8 mouse cellular contexts compared by ENCODE assay signal in genomic region chr11:72960723-72961071, GRCm38 (mm10). TPM values are rescaled to one million over a fixed set of nuclear protein-coding genes. Genes with fewer than 3 reads are reported as not detected.
DNase-seq lines count a peak whose midpoint lies in the region; ATAC-seq and TF ChIP-seq lines count a peak whose summit lies in the region.

No protein-coding gene starts in this region.

- TF ChIP-seq POLR2A in spleen, adult 2 months (IDR thresholded peaks at IDR 0.05; ENCODE audit: low read depth, low read length) = no peak

- DNase-seq in spleen, adult 2 months (ENCODE audit: low read depth in 1 of 2, low spot score in 2 of 2) = no peak
- no peak for DNase-seq in spleen, postnatal 14 days (ENCODE audit: low spot score in 2 of 2)
- no peak for DNase-seq in urinary bladder, postnatal 36 days (ENCODE audit: low spot score in 2 of 2)
- no peak for DNase-seq in gastrocnemius, adult 8-10 months (ENCODE audit: low spot score in 2 of 2)

- WGBS in spleen, adult 2 months = 7% methylated on average over 15 of the region's 15 CpGs
- WGBS in forebrain, embryonic 15.5 days = 5% methylated on average over 15 of the region's 15 CpGs
- WGBS in liver, embryonic 12.5 days (ENCODE audit: insufficient replicate concordance) = 8% methylated on average over 15 of the region's 15 CpGs
- 12% methylated on average over 15 of the region's 15 CpGs for WGBS in stomach, embryonic 15.5 days

- no peak overlapping the region for H3K9ac ChIP-seq in forebrain, embryonic 15.5 days (replicated peaks)
- H3K9ac ChIP-seq in liver, embryonic 12.5 days = no peak overlapping the region
- H3K9ac ChIP-seq in stomach, embryonic 15.5 days = no peak overlapping the region

- peak overlapping the region; percentile 72 for H3K27ac ChIP-seq in spleen, adult 2 months (ENCODE audit: insufficient read depth, low read length)
- H3K27ac ChIP-seq in forebrain, embryonic 15.5 days (replicated peaks) = no peak overlapping the region
- H3K27ac ChIP-seq in liver, embryonic 12.5 days = no peak overlapping the region
- H3K27ac ChIP-seq in stomach, embryonic 15.5 days = no peak overlapping the region

- ATAC-seq in forebrain, embryonic 15.5 days (replicated peaks) = no peak
- 0 out of 2 replicates have a peak, but pooled peaks have one; percentile 4 for ATAC-seq in liver, embryonic 12.5 days
- ATAC-seq in stomach, embryonic 15.5 days (ENCODE audit: insufficient read depth, low FRiP score, low read depth) = no peak
- no peak for ATAC-seq in inflammation-experienced regulatory T-cells, adult 6 months

- H3K27me3 ChIP-seq in spleen, adult 2 months (ENCODE audit: control insufficient read depth, insufficient read depth, low read length) = no peaks in the 10 kb centered on the region
- H3K27me3 ChIP-seq in forebrain, embryonic 15.5 days = peaks cover 36% of the 10 kb centered on the region
- H3K27me3 ChIP-seq in liver, embryonic 12.5 days (replicated peaks) = peaks cover 53% of the 10 kb centered on the region
- peaks cover 10% of the 10 kb centered on the region for H3K27me3 ChIP-seq in stomach, embryonic 15.5 days (replicated peaks)

- TF ChIP-seq CTCF in spleen, adult 2 months (IDR thresholded peaks at IDR 0.05; ENCODE audit: extremely low read depth, insufficient read depth, insufficient read length, insufficient replicate concordance) = no peak

- peaks cover 39% of the 10 kb centered on the region for H3K4me1 ChIP-seq in spleen, adult 2 months (ENCODE audit: control insufficient read depth, insufficient read depth, insufficient read length)
- H3K4me1 ChIP-seq in forebrain, embryonic 15.5 days = peaks cover 11% of the 10 kb centered on the region
- peaks cover 62% of the 10 kb centered on the region for H3K4me1 ChIP-seq in liver, embryonic 12.5 days
- H3K4me1 ChIP-seq in stomach, embryonic 15.5 days = peaks cover 43% of the 10 kb centered on the region

- H3K4me3 ChIP-seq in spleen, adult 2 months (ENCODE audit: extremely low read depth, insufficient read depth, insufficient read length) = peak overlapping the region; percentile 92
- H3K4me3 ChIP-seq in forebrain, embryonic 15.5 days = peak overlapping the region; percentile 28
- H3K4me3 ChIP-seq in liver, embryonic 12.5 days = peak overlapping the region; percentile 59
- peak overlapping the region; percentile 47 for H3K4me3 ChIP-seq in stomach, embryonic 15.5 days (replicated peaks)

- H3K36me3 ChIP-seq in spleen, adult 2 months (ENCODE audit: control insufficient read depth, insufficient read depth, low read length) = peaks cover 2% of the 10 kb centered on the region; the same call in 1 of the 2 replicates
- no peaks in the 10 kb centered on the region for H3K36me3 ChIP-seq in forebrain, embryonic 15.5 days
- no peaks in the 10 kb centered on the region for H3K36me3 ChIP-seq in liver, embryonic 12.5 days
- no peaks in the 10 kb centered on the region for H3K36me3 ChIP-seq in stomach, embryonic 15.5 days

- peak overlapping the region; percentile 40 for H3K4me2 ChIP-seq in forebrain, embryonic 15.5 days (replicated peaks)
- H3K4me2 ChIP-seq in liver, embryonic 12.5 days = peak overlapping the region; percentile 83
- H3K4me2 ChIP-seq in stomach, embryonic 15.5 days = peak overlapping the region; percentile 81

- no peaks in the 10 kb centered on the region for H3K9me3 ChIP-seq in forebrain, embryonic 15.5 days
- no peaks in the 10 kb centered on the region for H3K9me3 ChIP-seq in liver, embryonic 12.5 days (replicated peaks)
- no peaks in the 10 kb centered on the region for H3K9me3 ChIP-seq in stomach, embryonic 15.5 days

RNA-seq across cellular contexts. Expression of gene Atp2a3, which starts 0.3 kb away (rescaled TPM):
- polyA plus RNA-seq in spleen, adult 2 months (2012; rRNA removed) = 293 and 323 TPM in 2 replicates
- polyA plus RNA-seq in forebrain, embryonic 15.5 days (2015; fragmentation: Nextera tagmentation; extraction: Ambion mirVana) = 0.67 and 0.70 TPM in 2 replicates
- 17.5 and 18.9 TPM in 2 replicates for polyA plus RNA-seq in liver, embryonic 12.5 days (2016; fragmentation: Nextera tagmentation; extraction: Ambion mirVana)
- polyA plus RNA-seq in stomach, embryonic 15.5 days (2015; fragmentation: Nextera tagmentation; extraction: Ambion mirVana) = 18.9 and 20.6 TPM in 2 replicates
- 100 to 1,000 TPM in 1 of 3 experiments, 10 to 100 TPM in 2; 61.5 to 121 (median 72.5) TPM for polyA plus RNA-seq in inflammation-experienced regulatory T-cells, adult 6 months (2017; shearing (Covaris generic))
- total RNA-seq in gastrocnemius, adult 8-10 months (2022) = 1 to 10 TPM; 3.4 to 6.6 (median 4.9) TPM

RNA-seq across cellular contexts. Expression of gene P2rx1, which starts 38.2 kb away (rescaled TPM):
- 14.3 and 16.3 TPM in 2 replicates for polyA plus RNA-seq in spleen, adult 2 months (2012; rRNA removed)
- polyA plus RNA-seq in forebrain, embryonic 15.5 days (2015; fragmentation: Nextera tagmentation; extraction: Ambion mirVana) = 0.40 and 0.56 TPM in 2 replicates
- polyA plus RNA-seq in liver, embryonic 12.5 days (2016; fragmentation: Nextera tagmentation; extraction: Ambion mirVana) = 12.7 and 15.0 TPM in 2 replicates
- polyA plus RNA-seq in stomach, embryonic 15.5 days (2015; fragmentation: Nextera tagmentation; extraction: Ambion mirVana) = 33.7 and 52.1 TPM in 2 replicates
- polyA plus RNA-seq in inflammation-experienced regulatory T-cells, adult 6 months (2017; shearing (Covaris generic)) = not detected
- total RNA-seq in gastrocnemius, adult 8-10 months (2022) = under 1 TPM; 0.24 to 0.52 (median 0.34) TPM

RNA-seq across cellular contexts. Expression of gene Camkk1, which starts 58.1 kb away (rescaled TPM):
- polyA plus RNA-seq in spleen, adult 2 months (2012; rRNA removed) = 2.2 and 2.4 TPM in 2 replicates
- 19.6 TPM in 2 replicates for polyA plus RNA-seq in forebrain, embryonic 15.5 days (2015; fragmentation: Nextera tagmentation; extraction: Ambion mirVana)
- polyA plus RNA-seq in liver, embryonic 12.5 days (2016; fragmentation: Nextera tagmentation; extraction: Ambion mirVana) = 1.8 and 1.9 TPM in 2 replicates
- polyA plus RNA-seq in stomach, embryonic 15.5 days (2015; fragmentation: Nextera tagmentation; extraction: Ambion mirVana) = 10.6 and 10.9 TPM in 2 replicates
- polyA plus RNA-seq in inflammation-experienced regulatory T-cells, adult 6 months (2017; shearing (Covaris generic)) = 1 to 10 TPM in 2 of 3 experiments, under 1 TPM in 1; 0.92 to 3.2 (median 3.0) TPM
- under 1 TPM; 0.22 to 0.32 (median 0.28) TPM for total RNA-seq in gastrocnemius, adult 8-10 months (2022)

Comparison
In these comparisons a context has a peak if more than half of its experiments do, and no peak if none do; other contexts are left out.
1. H3K4me3 ChIP-seq: peak in every context shown above with its lines; median percentile 92 in spleen, adult 2 months; 59 in liver, embryonic 12.5 days; 47 in stomach, embryonic 15.5 days; 28 in forebrain, embryonic 15.5 days.
2. RNA of gene Atp2a3, which starts 0.3 kb away (polyA plus RNA-seq): 293 to 323 TPM in spleen, adult 2 months, 61.5 to 121 TPM in inflammation-experienced regulatory T-cells, adult 6 months, 17.5 to 18.9 TPM in liver, embryonic 12.5 days and 18.9 to 20.6 TPM in stomach, embryonic 15.5 days; 0.67 to 0.70 TPM in forebrain, embryonic 15.5 days; every median in the first group is over 10 times any median in the second.
3. Peak in every context shown above with its lines, with median percentiles within 50 percentile points of each other: H3K4me2 ChIP-seq.